Mouse (Mus musculus) thymus, adult 2 months (tissue): ENCODE results near the gene Thoc6.

Source experiments
- CTCF ChIP-seq: fragments of 200-500 bp; IDR thresholded peaks from 2 replicates; pipeline ENCODE4 v1.5.1; 2012; ENCODE audit warnings: mild to moderate bottlenecking, control low read depth, low read length, moderate library complexity, borderline replicate concordance; ENCODE audit not compliant: control insufficient read depth, poor library complexity, insufficient read depth; ENCODE audit errors: extremely low read depth
- POLR2A ChIP-seq: fragments of 200-500 bp; IDR thresholded peaks from 2 replicates; pipeline ENCODE4 v1.6.1; 2012; ENCODE audit warnings: mild to moderate bottlenecking, low read length, control low read depth, moderate library complexity; ENCODE audit not compliant: control insufficient read depth, poor library complexity, insufficient read depth; ENCODE audit errors: extremely low read depth

DNA sequence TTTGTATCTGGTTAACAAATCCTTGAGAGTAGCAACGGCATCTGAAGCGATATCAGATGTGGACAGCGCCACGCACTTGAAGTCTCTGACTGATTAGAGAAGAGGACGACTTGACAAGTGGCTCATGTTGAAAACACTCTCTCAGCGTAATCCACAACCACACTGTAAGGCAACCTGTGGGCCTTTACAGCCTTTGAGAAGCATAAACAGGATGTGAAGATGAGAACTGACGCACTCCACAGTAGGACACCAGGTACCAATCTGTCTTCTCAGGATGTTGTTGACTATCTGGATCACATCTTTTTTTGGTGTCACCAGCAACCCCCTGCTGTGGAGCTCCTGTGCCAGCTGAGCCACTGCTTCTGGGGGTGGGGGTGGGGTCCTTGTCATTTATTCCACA is 53.3 kb downstream of the Thoc6 start:
- TF ChIP-seq POLR2A, result no peak
- no peak for TF ChIP-seq CTCF
